Mouse (Mus musculus) embryo, embryonic 10.5 days (tissue): ENCODE measurements around the gene Cavin1.

ENCODE experiments used
- DNase-seq: peaks from one replicate; pipeline ENCODE4 v3.0.0-alpha.2; 2015; ENCODE audit warnings: low spot score

The Cavin1 gene

DNA sequence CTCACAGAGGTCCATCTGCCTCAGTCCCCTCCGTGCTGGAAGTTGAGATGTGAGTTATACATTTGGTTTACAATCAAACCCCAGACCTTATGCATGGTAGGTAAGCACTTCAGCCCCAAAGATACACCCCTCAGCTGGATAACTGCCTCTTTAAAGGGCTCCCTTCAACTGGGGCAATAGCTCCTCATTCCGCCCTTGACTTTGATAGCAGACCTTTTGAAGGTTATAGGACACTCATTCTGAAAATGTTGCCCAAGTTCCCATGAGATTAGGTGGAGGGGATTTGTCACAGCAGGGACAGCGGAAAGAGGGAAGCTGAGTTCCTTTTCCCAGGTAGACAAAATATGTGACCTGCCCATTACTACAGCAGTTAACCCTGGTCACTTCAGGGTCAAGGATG is 10.5 kb upstream of the Cavin1 start:
- no peak for DNase-seq

DNA sequence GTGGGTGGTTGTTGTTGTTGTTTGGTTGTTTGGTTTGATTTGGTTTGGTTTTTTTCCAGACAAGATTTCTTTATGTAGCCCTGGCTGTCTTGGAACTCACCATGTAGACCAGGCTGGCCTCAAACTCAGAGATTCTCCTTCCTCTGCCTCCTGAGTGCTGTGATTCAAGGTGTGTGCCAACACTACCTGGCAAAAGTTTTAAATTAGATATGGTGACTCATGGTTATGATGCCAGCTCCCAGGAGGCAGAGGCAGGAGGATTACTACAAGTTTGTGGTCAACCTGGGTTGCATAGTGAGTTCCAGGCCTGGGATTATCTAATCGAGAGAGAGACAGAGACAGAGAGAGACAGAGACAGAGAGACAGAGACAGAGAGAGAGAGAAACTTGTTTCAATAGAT is 9.8 kb upstream of the Cavin1 start:
- DNase-seq = no peak

DNA sequence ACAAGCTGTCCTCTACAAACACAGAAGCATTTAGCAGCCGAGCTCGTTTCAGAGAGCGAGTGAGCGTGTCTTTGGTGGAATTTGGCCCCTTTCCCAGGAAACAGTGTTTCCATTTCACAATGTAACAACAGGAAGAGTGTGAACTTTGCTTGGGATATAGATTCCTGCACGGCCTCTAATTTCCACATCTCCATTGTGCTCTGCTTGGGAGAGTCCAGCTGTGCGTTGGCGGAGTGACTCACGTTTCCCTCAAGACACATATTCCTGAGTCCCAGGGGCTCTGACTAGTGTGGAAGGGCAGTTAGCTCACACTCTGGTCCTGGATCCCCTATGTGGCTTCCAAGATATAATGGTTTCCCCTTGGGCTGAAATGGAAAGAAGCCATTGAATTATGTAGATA is 9.2 kb upstream of the Cavin1 start:
- DNase-seq = no peak

DNA sequence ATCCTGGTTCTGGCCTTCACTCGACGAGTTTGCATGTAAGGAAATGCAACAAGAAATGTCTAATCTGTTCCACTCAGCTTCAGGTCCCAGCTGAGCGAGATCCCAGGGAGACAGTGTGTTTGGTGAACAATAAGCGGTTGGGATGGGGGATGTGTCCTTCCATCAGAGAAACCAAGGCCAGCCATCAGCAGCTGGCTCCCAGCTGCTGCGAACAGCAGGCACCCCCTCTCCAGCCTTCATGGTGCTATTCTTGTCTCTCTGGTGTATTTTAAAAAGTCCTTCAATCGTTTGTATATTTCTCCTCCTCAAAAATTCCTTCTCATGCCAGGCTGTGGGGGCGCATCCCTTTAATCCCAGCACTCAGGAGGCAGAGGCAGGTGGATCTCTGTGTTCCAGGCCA is 4.6 kb upstream of the Cavin1 start:
- DNase-seq = no peak

DNA sequence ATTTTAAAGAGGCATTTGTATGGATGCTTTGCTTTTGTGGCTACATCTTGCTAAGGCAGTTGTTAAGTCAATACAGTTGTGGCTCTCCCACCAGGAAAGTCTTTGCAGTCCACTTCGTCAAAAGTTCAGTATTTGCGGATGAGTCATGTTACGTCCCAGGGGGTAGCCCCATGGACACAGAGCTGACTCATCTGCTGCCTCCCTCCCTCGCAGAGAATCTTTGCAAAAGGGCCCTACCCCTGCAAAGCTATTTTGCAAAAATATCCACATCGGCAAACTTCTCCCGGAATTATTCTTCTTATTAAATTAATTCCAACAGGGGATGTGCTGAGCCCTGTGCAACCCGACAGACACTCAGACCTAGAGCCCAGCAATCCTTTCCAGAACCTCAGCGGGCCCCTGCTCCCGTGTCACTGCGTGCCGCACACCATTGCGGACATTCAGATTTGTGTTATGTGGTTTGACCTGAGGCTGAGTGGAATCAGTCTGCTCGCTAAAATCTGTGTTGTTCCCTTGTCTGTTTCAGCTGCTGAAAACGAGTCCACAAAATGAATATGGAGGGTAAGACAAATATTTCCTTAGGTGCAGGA is 3.8 kb upstream of the Cavin1 start:
- no peak for DNase-seq

DNA sequence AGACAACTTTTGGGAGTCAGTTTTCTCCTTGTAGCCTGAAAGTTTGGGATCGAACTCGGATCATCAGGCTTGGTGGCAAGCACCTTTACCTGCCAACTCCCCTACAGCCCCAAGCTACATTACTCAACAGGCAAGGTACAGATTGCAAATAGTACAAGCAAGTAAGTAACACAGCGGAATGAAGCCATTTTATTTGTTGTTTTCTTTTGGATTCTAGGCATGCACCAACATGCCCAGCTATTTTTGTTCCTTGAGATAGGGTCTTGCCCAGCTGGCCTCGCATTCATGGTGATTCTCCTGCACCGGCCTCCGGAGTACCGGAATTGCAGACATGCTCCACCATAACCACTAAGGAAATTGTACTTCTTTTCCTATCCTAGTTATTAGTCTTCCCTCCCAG is 2.6 kb upstream of the Cavin1 start:
- no peak for DNase-seq

DNA sequence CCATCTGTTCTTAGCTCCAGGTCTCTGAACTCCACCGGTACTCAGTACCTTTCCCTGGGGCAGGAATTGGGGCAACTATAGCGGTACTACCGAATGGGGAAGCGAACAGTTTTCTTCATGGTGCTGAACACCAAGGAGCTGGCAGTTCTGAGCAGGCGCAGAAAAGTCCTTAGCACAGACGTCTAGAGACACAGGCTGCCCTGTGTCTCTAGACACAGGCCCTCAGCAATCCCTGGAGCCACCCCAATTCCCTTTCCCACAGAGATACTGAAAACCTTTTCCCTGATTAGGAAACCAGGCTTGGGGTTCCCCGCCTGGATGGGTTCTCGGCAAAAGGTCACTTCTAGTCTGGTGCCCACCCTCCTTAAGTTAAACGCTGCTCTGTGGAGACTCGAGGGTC is 768 bp upstream of the Cavin1 start:
- no peak for DNase-seq

DNA sequence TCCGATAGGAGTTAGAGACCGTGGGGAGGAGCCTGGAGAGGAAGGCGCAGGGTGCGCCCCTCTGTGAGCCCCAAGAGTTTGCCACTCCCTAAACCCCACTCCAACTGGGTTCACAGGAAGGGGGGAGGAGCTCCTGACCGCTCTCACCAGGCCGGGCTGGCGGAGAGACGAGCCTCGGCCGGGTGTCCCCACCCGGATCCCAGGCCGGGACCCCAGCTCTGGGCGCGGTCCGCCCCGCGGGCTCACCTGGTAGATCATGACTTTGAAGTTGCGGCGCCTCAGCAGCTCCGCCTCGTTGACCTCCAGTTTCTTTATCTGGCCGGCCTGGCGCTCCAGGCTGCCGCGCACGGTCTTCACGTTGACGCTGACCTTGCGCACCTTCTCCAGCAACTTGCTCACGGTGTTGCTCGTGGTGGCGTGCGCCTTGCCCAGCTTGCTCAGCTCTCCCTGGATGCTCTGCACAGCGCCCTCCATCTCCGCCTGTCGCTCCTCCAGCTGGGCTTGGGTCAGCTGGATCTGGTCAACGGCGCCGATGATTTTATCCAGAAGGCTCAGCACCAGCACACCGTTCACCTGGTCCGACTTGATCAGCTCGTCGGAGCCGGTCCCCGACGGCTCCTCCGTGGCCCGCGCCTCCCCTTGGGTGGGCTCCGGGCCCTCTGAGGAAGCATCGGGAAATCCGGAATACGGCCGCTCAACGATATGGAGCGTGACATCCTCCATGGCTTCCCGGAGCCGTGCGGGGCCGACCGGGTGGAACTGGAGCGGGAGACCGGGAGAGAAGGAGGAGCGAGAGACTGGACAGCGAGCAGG is 737 bp downstream of the Cavin1 start:
- peak; percentile 39 for DNase-seq

DNA sequence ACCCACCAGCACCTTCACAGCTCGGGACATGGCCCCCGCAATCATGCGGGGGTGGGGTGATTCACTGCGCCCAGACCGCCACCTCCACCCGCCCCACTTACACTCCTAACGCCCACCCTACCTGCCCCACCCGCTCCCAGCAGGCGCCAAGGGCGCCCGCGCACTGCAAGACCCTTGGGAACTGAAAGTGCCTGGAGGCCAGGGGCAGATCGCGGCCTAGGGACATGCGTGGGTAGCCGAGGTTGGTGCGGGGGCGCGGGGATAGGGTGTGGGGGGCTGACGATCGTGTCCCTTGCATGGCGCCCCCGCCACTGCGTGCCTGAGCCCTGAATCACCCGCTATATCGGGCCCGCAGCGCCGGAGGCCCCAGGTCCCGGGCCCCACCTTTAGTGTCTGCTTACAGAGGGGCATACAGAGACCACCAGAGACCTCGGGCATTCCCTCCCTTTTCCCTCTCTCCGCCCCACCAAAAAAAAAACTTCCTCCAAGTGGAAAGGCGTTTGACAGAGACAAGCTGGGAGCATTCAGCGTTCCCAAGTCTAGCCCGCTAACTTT is 1.4 kb downstream of the Cavin1 start:
- no peak for DNase-seq

DNA sequence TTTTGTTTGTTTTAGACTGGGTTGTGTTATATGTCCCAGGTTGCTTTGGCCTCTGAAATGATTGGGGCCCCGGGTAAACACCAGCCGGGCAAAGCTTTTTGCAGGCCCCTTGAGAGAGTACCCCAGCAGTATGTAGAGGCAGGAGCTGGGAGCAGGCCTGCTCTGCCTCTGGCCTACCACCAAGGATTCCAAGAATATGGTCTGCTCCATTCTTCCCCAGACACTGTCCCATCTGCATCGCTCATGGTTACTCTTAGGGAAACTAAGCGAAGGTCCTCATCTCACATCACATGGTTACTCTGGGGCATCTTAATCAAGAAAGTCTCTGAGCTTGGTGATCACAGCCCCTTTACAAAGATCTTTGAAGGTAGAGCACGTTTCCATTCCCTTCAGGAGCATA is 2.2 kb downstream of the Cavin1 start:
- no peak for DNase-seq

DNA sequence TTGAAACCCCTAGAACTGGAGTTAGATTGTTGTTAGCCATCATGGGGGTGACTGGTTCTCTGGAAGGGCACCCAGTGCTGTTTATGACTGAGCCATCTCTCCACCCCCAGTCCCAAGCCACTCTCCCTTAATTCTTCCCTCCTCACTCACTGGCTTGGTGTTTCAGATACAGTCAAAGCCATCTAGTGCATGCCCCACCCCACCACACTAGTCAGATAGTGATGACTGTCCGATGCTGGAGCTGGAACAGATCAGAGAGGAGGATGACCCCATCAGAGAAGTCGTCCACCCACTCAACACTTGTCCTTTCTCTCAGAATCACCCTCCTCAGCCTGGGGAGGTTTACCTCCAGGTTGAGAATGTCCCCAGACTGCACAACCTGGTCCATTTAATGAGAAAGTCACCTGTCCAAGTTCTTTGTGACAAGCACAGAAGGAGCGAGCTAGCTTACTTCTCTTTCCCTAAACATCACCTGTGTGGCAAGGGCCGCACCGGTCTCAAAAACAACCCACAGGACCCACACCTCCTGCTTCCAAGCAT is 2.7 kb downstream of the Cavin1 start:
- no peak for DNase-seq

DNA sequence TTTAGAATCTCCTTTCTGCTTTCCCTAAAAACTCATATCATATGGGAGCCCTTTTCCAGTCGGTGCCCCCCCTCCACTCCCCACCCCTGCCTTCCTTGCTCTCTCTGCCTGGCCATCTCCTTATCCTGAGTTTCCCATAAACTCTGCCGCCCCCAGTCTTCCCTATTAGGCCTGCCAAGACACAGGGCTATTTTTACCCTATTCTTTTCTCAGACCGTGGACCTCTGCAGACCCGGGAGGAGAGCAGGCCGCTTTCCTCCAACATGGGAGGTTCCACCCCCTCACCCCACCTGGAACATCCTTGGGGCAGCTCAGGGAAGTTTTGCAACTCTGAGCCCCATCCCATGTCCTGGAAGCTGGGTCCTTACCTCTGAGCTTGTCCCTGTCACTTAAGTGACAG is 3.3 kb downstream of the Cavin1 start:
- no peak for DNase-seq

DNA sequence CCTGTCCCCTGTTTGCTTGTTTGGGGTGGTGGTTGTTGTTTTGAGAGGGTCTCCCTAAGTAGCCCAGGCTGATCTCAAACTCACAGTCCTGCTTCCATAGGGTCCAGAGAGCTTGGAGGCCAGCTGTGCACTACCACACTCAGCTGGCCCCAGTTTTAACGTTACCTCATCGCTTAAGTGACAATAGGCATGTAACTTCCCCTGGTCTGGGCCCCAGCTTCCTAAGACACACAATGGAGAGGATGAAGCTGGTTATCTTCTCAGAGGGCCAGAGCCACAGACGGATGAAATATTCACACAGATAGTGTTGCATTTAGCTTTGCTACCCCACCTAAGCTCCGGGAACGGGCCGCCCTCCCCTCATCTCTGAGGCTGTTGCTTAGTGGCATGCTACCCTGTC is 4.9 kb downstream of the Cavin1 start:
- DNase-seq = no peak

DNA sequence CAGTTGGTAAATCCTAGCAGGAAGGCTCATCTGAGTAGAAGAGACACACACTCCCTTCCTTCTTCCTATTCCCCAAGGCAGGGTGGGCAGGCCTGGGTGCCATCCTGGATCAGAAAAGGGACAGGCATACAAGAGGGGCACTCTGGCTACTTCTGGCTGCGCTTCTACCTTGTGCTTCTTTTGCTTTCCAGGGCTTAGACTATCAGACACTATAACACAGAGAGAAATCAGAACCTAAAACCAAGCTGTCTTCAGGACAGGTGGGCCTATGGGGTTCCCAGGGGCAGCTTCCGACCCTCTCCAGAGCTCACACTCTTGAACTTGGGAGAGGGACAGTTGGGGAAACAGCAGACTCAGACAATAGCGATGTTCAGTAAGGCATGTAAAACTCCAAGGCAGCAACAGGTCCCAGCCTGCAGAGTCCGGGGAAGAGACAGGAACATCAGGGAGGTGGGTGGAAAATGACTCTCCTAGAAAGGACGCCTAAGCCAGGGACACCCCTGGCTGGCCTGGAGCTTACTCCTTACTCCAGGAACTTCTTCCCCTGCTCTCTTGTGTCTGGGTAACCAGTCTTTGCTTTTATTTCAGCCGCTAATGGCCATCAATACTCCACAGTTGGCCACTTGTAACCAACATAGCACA is 5.7 kb downstream of the Cavin1 start:
- DNase-seq = no peak

DNA sequence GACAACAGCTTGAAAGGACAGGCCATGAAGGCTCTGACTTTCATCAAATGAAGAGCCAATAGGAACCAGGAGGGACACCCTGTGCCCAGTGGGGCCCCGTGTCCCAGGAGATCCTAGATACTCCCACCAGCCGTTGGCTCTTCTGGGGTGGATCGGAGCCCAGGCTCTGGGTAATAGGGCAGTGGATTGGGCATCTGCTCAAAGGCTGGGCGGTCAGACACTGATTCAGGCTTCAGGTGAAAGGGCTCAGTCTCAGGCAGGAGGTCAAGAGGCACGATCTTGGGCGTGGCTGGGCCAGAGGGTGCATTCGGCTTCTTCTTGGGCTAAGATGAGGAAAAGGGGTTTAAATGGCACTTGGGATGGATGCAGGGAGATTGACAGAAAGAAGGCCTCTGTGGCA is 6.5 kb downstream of the Cavin1 start:
- no peak for DNase-seq

DNA sequence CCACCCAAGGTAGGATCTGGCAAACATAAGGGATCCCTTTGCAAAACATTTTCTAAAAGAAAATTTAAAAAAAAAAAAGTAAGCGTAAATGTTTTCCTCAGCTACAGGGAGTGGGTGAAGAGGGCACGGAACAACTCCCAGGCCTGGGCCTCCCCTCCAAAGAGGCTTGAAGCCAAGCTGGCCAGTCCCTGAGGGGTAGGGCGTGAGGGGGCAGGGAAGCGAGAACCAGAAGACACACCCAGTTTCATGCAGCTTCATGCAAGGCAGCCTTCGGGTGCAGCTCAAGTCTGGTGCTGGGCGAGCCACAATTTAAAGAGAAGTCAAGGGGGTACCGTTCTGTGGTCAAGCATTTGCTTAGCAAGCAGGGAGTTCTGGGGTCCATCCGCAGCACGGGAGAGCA is 7.0 kb downstream of the Cavin1 start:
- DNase-seq = no peak

DNA sequence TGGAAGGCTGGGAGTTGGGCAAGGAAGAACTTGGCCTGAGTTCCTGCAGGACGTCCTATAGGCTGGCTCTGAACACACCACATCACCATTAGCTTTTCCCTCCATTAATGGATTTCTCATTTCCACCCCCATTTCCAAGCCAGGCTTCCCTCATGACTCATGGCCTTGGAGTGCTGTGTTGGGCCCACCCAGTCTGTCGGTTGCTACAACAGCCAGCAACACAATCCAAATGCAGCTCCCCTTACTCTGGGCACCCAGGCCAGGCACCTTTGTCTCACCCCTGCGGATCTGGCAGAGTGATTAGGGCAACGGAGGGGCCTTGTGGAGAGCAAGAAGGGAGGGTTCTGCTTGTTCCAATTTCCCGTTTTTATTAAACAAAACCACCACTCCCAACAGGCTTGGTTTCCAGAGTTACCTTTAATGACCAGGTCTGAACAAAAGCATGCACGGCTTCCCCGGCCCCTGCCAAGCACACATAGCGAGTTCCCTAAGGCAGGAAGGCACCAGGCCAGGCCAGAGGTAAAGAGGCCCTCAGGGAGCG is 8.2 kb downstream of the Cavin1 start:
- DNase-seq = no peak

DNA sequence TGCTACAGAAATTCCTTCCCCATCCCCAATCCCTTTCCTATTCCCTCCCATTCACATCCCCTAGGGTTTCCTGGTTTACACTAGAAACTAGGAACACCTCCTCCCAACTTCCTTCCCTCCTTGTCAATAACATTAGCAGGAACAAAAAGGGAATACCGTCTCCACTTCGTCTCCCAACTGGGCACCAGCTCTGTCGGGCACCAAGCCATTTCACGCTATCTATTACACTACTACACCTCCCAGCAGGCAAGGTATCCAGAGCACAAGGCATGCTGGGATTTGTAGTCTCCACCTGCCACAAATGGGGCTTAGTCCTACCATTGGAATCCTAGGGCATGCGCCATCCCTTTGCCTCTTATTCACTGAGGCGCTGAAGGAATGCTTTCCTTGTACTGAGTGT is 10.1 kb downstream of the Cavin1 start:
- peak; percentile 72 for DNase-seq

DNA sequence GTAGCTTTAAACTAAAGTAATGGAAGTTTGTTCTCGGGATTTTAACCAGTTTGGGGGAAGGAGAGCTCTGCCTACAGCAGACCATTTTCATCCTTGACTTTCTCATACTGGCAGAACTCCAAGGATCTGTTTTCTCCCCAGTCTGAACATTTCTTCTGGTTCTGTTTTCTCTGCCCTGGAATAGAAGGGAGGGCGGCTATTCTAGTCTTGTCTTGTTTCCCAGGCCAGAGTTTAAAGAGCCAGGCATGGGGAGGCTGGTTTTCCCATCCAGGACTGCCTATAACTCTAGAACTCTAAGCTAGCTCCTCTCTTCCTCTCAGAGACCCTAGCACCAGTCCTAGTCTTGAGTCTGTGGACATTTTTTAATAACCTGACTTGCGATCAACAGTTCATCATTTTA is 10.9 kb downstream of the Cavin1 start:
- DNase-seq = no peak

DNA sequence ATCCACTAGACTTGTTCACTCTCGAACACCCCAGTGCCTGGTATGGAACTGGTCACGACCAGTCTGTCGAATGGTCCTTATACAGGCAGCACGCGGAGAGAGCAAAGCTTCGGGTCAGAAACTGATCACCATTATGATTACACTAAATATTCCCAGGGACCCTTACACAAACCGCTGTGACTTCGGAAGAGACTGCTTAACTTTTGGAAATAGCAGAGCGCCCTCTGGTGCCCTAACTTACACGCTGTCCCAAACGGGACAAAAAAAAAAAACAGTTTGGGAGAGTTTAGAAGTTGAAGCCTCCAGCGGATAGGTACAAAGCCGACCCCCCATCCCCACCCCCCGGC is 11.2 kb downstream of the Cavin1 start:
- peak; percentile 87 for DNase-seq

DNA sequence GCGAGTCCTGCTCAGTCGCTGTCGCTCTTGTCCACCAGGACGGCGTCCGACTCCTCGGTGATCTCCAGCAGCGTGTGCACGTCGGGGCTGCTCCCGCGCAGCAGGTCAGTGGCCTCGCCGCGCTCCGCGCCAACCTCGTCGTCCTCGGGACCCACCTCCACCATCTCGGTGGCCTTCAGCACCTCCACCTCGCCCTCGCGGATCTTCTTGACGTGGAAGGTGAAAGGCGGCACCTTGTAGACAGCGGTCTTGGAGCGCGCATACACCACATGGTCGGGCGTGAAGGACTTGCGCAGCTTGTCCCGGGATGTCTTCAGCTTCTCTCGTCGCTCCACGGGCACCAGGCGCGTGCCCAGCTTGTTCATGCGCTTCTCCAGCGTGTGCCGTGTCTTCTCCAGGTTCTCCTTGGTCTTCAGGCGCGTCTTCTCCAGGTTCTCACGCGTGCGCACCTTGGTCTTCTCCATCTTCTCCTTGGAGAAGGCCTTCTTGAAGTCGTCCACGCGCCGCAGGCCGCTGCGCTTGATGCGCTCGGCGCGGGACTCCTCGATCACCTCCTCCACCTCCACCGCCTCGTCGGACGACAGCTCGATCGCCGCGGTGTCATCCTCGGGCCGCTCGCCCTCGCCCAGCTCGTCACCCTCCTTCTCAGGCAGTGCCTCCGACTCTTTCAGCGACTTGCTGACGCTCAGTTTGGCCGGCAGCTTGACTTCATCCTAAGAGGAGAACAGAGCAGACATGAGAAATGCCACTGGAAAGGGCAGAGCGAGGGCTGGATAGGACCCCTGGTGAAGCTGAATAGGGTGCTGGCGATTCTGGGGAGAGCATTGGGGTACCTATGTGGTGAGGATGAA is 11.8 kb downstream of the Cavin1 start:
- DNase-seq = no peak

DNA sequence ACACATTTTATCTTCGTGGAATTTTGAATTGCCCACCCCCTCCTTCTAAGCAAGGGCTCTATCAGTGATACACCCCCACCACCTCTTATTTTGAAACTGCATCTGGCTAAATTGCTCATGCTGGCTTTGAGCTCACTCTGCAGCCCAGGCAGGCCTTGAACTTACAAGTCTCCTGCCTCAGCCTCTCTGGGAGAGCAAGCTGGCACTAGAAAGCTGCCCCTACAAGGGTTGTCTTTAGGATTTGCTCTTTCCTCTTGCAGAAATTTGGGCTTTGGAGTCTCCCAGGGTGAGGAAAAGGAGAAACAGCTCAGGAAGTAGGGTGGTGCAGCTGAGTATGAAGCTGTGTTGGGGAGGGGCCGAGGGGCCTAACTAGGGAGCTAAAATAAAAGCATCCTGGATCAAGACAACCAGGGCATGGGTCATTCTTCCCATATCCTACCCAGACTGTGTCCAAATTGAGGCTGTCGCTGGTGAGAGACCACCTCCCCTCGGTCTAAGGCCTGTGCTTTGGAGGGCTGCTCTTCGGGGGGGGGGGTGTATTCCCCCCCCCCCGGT is 12.7 kb downstream of the Cavin1 start:
- no peak for DNase-seq
